Comparison of ENCODE assay signal across 29 mouse cellular contexts in genomic region chr19:36133064-36133463, GRCm38 (mm10). TPM values are rescaled to one million over a fixed set of nuclear protein-coding genes. Genes with fewer than 3 reads are reported as not detected.
A peak's percentile ranks its signal among the peaks of the same experiment; 100 is the strongest.
DNase-seq lines count a peak whose midpoint lies in the region; ATAC-seq and TF ChIP-seq lines count a peak whose summit lies in the region.
"Had no signal": no experiment of that assay in that cellular context is flagged by ENCODE, and none has a peak within 500 bp of the region (broad histone marks: within the 10 kb centered on the region; RNA-seq: fewer than 3 reads in every experiment).

No protein-coding gene starts in this region.

- intact Hi-C loops in heart, adult 2 months (cut with DNase I) = no loop called here

- no peak for ATAC-seq in heart, embryonic 13.5 days (ENCODE audit: extremely low read depth, insufficient number of reproducible peaks, low FRiP score, low TSS enrichment)
- ATAC-seq in heart, embryonic 16.5 days (replicated peaks; ENCODE audit: extremely low read depth, insufficient read depth, low FRiP score) = no peak
- no peak for ATAC-seq in liver, embryonic 12.5 days
- ATAC-seq: activated CD4-positive, CD25-positive, alpha-beta regulatory T cell, adult 4 months; forebrain, embryonic 15.5 days; hindbrain, postnatal 0 days; inflammation-experienced regulatory T-cells, adult 6 months had no signal

- TF ChIP-seq EP300 in heart, adult 2 months (IDR thresholded peaks at IDR 0.05; ENCODE audit: insufficient read depth, low read depth, low read length) = no peak

- no peak for TF ChIP-seq POLR2A in heart, adult 2 months (IDR thresholded peaks at IDR 0.05; ENCODE audit: insufficient read depth, low read depth, low read length)
- no peak for TF ChIP-seq POLR2A in liver, adult 2 months (IDR thresholded peaks at IDR 0.05; ENCODE audit: extremely low read depth, insufficient read depth, low read length)

- DNase-seq in heart, adult 11 months = peak; percentile 8
- no peak for DNase-seq in heart, adult 2 months
- no peak for DNase-seq in heart, adult 8-10 months (ENCODE audit: low spot score)
- no peak for DNase-seq in heart, adult 9 months (ENCODE audit: low spot score in 2 of 2)
- DNase-seq in liver, adult 2 months (ENCODE audit: extremely low read depth, low read depth, low spot score) = peak; percentile 29
- DNase-seq: adrenal gland, adult 8-10 months; adrenal gland, postnatal 25 days; cerebellum, adult 11-12 months; cerebellum, adult 8-10 months; cerebellum, postnatal 10 days; cerebellum, postnatal 36 days; embryo, embryonic 11 days; gastrocnemius, postnatal 25 days; heart, postnatal 4 days; kidney, adult 11 months; kidney, adult 8-10 months had no signal

- no peak overlapping the region for H3K4me3 ChIP-seq in heart, adult 2 months
- no peak overlapping the region for H3K4me3 ChIP-seq in heart, embryonic 13.5 days
- no peak overlapping the region for H3K4me3 ChIP-seq in heart, embryonic 16.5 days (ENCODE audit: low read length)
- no peak overlapping the region for H3K4me3 ChIP-seq in liver, adult 2 months (ENCODE audit: insufficient read depth, low read depth, low read length)
- no peak overlapping the region for H3K4me3 ChIP-seq in liver, embryonic 12.5 days
- H3K4me3 ChIP-seq: embryonic facial prominence, embryonic 10.5 days; embryonic facial prominence, embryonic 13.5 days; erythroblast, embryonic 14.5 days; forebrain, embryonic 12.5 days; forebrain, embryonic 15.5 days had no signal

- H3K36me3 ChIP-seq in heart, adult 2 months (ENCODE audit: control insufficient read depth, insufficient read depth, low read length) = no peaks in the 10 kb centered on the region
- H3K36me3 ChIP-seq in heart, embryonic 13.5 days = no peaks in the 10 kb centered on the region
- H3K36me3 ChIP-seq in heart, embryonic 16.5 days (ENCODE audit: control insufficient read depth, insufficient read depth) = no peaks in the 10 kb centered on the region
- no peaks in the 10 kb centered on the region for H3K36me3 ChIP-seq in liver, adult 2 months (ENCODE audit: control insufficient read depth, insufficient read depth, low read length)
- H3K36me3 ChIP-seq in liver, embryonic 12.5 days = no peaks in the 10 kb centered on the region
- H3K36me3 ChIP-seq: embryonic facial prominence, embryonic 10.5 days; embryonic facial prominence, embryonic 13.5 days; forebrain, embryonic 12.5 days; forebrain, embryonic 15.5 days had no signal

- no peak overlapping the region for H3K9ac ChIP-seq in heart, adult 2 months (ENCODE audit: low read depth, low read length)
- H3K9ac ChIP-seq in heart, embryonic 13.5 days = no peak overlapping the region
- H3K9ac ChIP-seq in heart, embryonic 16.5 days (ENCODE audit: low read length) = no peak overlapping the region
- H3K9ac ChIP-seq in liver, adult 2 months (ENCODE audit: low read depth, low read length) = no peak overlapping the region
- H3K9ac ChIP-seq in liver, embryonic 12.5 days = no peak overlapping the region
- H3K9ac ChIP-seq: embryonic facial prominence, embryonic 13.5 days; forebrain, embryonic 12.5 days; forebrain, embryonic 15.5 days; hindbrain, embryonic 14.5 days had no signal

- TF ChIP-seq CTCF in heart, adult 2 months (IDR thresholded peaks at IDR 0.05) = no peak
- no peak for TF ChIP-seq CTCF in liver, adult 2 months (IDR thresholded peaks at IDR 0.05; ENCODE audit: low read depth, low read length)

- H3K4me2 ChIP-seq in heart, embryonic 13.5 days = no peak overlapping the region
- no peak overlapping the region for H3K4me2 ChIP-seq in heart, embryonic 16.5 days (ENCODE audit: low read depth, low read length)
- H3K4me2 ChIP-seq in liver, embryonic 12.5 days = no peak overlapping the region
- H3K4me2 ChIP-seq: embryonic facial prominence, embryonic 13.5 days; forebrain, embryonic 12.5 days; forebrain, embryonic 15.5 days; hindbrain, embryonic 14.5 days had no signal

- peaks cover 1% of the 10 kb centered on the region for H3K4me1 ChIP-seq in heart, adult 2 months (ENCODE audit: control insufficient read depth, insufficient read depth, low read length)
- H3K4me1 ChIP-seq in heart, embryonic 13.5 days = peaks cover 39% of the 10 kb centered on the region
- H3K4me1 ChIP-seq in heart, embryonic 16.5 days (ENCODE audit: control insufficient read depth, insufficient read depth, low read length) = peaks cover 12% of the 10 kb centered on the region
- H3K4me1 ChIP-seq in liver, adult 2 months (ENCODE audit: control insufficient read depth, insufficient read depth, low read length) = no peaks in the 10 kb centered on the region
- 0 out of 2 replicates have a peak, but pooled peaks cover 10% of the 10 kb centered on the region for H3K4me1 ChIP-seq in liver, embryonic 12.5 days
- H3K4me1 ChIP-seq: forebrain, embryonic 12.5 days; forebrain, embryonic 15.5 days had no signal

- no peak overlapping the region for H3K27ac ChIP-seq in heart, adult 2 months
- H3K27ac ChIP-seq in heart, embryonic 13.5 days (replicated peaks) = peak overlapping the region; percentile 77; the same call in 1 of the 2 replicates
- H3K27ac ChIP-seq in heart, embryonic 16.5 days (ENCODE audit: low read length) = peak overlapping the region; percentile 11; the same call in 1 of the 2 replicates
- H3K27ac ChIP-seq in liver, adult 2 months (replicated peaks; ENCODE audit: insufficient read depth, low read depth, low read length) = no peak overlapping the region
- no peak overlapping the region for H3K27ac ChIP-seq in liver, embryonic 12.5 days
- H3K27ac ChIP-seq: embryonic facial prominence, embryonic 10.5 days; embryonic facial prominence, embryonic 13.5 days; forebrain, embryonic 12.5 days; forebrain, embryonic 15.5 days; hindbrain, embryonic 14.5 days; hindbrain, postnatal 0 days had no signal

- WGBS in heart, adult 2 months = 90% methylated on average over 6 of the region's 6 CpGs
- 80% methylated on average over 6 of the region's 6 CpGs for WGBS in heart, embryonic 13.5 days
- WGBS in heart, embryonic 16.5 days = 93% methylated on average over 6 of the region's 6 CpGs
- WGBS in liver, adult 2 months = 33% methylated on average over 6 of the region's 6 CpGs
- 82% methylated on average over 6 of the region's 6 CpGs for WGBS in liver, embryonic 12.5 days (ENCODE audit: insufficient replicate concordance)

- no peaks in the 10 kb centered on the region for H3K79me2 ChIP-seq in heart, adult 2 months (replicated peaks; ENCODE audit: control insufficient read depth, insufficient read depth, low read length)
- H3K79me2 ChIP-seq in liver, adult 2 months (ENCODE audit: control insufficient read depth, insufficient read depth, low read length) = no peaks in the 10 kb centered on the region

- no peaks in the 10 kb centered on the region for H3K27me3 ChIP-seq in heart, adult 2 months (ENCODE audit: control insufficient read depth, insufficient read depth, low read length)
- no peaks in the 10 kb centered on the region for H3K27me3 ChIP-seq in heart, embryonic 13.5 days (replicated peaks)
- no peaks in the 10 kb centered on the region for H3K27me3 ChIP-seq in heart, embryonic 16.5 days (ENCODE audit: control insufficient read depth, insufficient read depth, low read length)
- no peaks in the 10 kb centered on the region for H3K27me3 ChIP-seq in liver, adult 2 months (ENCODE audit: control insufficient read depth, insufficient read depth, low read length)
- H3K27me3 ChIP-seq in liver, embryonic 12.5 days (replicated peaks) = no peaks in the 10 kb centered on the region
- H3K27me3 ChIP-seq: embryonic facial prominence, embryonic 13.5 days; forebrain, embryonic 12.5 days; forebrain, embryonic 15.5 days had no signal

- no peaks in the 10 kb centered on the region for H3K9me3 ChIP-seq in heart, embryonic 13.5 days
- H3K9me3 ChIP-seq in heart, embryonic 16.5 days (replicated peaks; ENCODE audit: control insufficient read depth, low read length) = no peaks in the 10 kb centered on the region
- H3K9me3 ChIP-seq in liver, embryonic 12.5 days (replicated peaks) = no peaks in the 10 kb centered on the region
- H3K9me3 ChIP-seq: embryonic facial prominence, embryonic 10.5 days; embryonic facial prominence, embryonic 13.5 days; forebrain, embryonic 12.5 days; forebrain, embryonic 15.5 days had no signal

RNA-seq across cellular contexts. Expression of gene Ankrd1, which starts 13.2 kb away (rescaled TPM):
- 100 to 1,000 TPM; 383 to 550 TPM for total RNA-seq in heart, adult 2 months (2021)
- polyA plus RNA-seq in heart, adult 2 months (2012; rRNA removed) = 316 and 466 TPM in 2 replicates
- polyA plus RNA-seq in heart, embryonic 13.5 days (2015; fragmentation: Nextera tagmentation; extraction: Ambion mirVana) = 394 and 473 TPM in 2 replicates
- total RNA-seq in heart, adult 8-10 months (2022) = 1,000 to 10,000 TPM in 2 of 4 experiments, 100 to 1,000 TPM in 2; 472 to 1,222 (median 1,005) TPM
- polyA plus RNA-seq in heart, embryonic 16.5 days (2015; fragmentation: Nextera tagmentation; extraction: Ambion mirVana) = 427 and 514 TPM in 2 replicates
- 0.07 and 0.09 TPM in 2 replicates for total RNA-seq in liver, adult 2 months (2014; rRNA removed)
- polyA plus RNA-seq in liver, adult 2 months (2012; rRNA removed) = 0.05 and 0.11 TPM in 2 replicates
- 0.42 and 0.55 TPM in 2 replicates for polyA plus RNA-seq in liver, embryonic 12.5 days (2016; fragmentation: Nextera tagmentation; extraction: Ambion mirVana)
- total RNA-seq: adrenal gland, adult 8-10 months; adrenal gland, postnatal 25 days had no signal
- polyA plus RNA-seq: activated CD4-positive, CD25-positive, alpha-beta regulatory T cell, adult 4 months; erythroblast, embryonic 14.5 days; forebrain, embryonic 12.5 days; forebrain, embryonic 15.5 days; hindbrain, embryonic 11.5 days; hindbrain, postnatal 0 days; inflammation-experienced regulatory T-cells, adult 6 months had no signal

RNA-seq across cellular contexts. Expression of gene Rpp30, which starts 49.5 kb away (rescaled TPM):
- total RNA-seq in heart, adult 2 months (2021) = 10 to 100 TPM; 11.9 to 12.7 TPM
- 5.3 and 10.2 TPM in 2 replicates for polyA plus RNA-seq in heart, adult 2 months (2012; rRNA removed)
- polyA plus RNA-seq in heart, embryonic 13.5 days (2015; fragmentation: Nextera tagmentation; extraction: Ambion mirVana) = 50.0 and 50.1 TPM in 2 replicates
- 10 to 100 TPM; 12.7 to 16.2 (median 15.0) TPM for total RNA-seq in heart, adult 8-10 months (2022)
- polyA plus RNA-seq in heart, embryonic 16.5 days (2015; fragmentation: Nextera tagmentation; extraction: Ambion mirVana) = 45.2 and 48.1 TPM in 2 replicates
- 9.1 and 10.8 TPM in 2 replicates for total RNA-seq in liver, adult 2 months (2014; rRNA removed)
- 1.3 and 1.9 TPM in 2 replicates for polyA plus RNA-seq in liver, adult 2 months (2012; rRNA removed)
- polyA plus RNA-seq in liver, embryonic 12.5 days (2016; fragmentation: Nextera tagmentation; extraction: Ambion mirVana) = 70.3 and 70.5 TPM in 2 replicates

Comparison
In these comparisons a context has a peak if more than half of its experiments do, and no peak if none do; other contexts are left out.
1. DNase-seq: peak in heart, adult 11 months (single experiment) and liver, adult 2 months (single experiment); none in heart, adult 2 months (0 of 2), heart, adult 8-10 months (single experiment) and heart, adult 9 months (0 of 2).
2. H3K27ac ChIP-seq: peak in heart, embryonic 13.5 days (single experiment) and heart, embryonic 16.5 days (single experiment); none in heart, adult 2 months (single experiment), liver, adult 2 months (single experiment) and liver, embryonic 12.5 days (single experiment).
3. RNA of gene Ankrd1, which starts 13.2 kb away (polyA plus RNA-seq): 427 to 514 TPM in heart, embryonic 16.5 days, 316 to 466 TPM in heart, adult 2 months and 394 to 473 TPM in heart, embryonic 13.5 days; 0.42 to 0.55 TPM in liver, embryonic 12.5 days and 0.05 to 0.11 TPM in liver, adult 2 months; every median in the first group is over 100 times any median in the second.